Mouse (Mus musculus): ENCODE results near the gene Gm20696.

Gm20696 gene

GRCm38 (mm10) chr6:99441100-99441499, 225.5 kb downstream of the Gm20696 start:
- DNase-seq (ENCODE audit: low read depth, low spot score) = no peak

- DNase-seq (ENCODE audit: low read depth, low spot score) = no peak
Observed at GRCm38 (mm10) chr6:99440606-99441005, 226.0 kb downstream of the Gm20696 start.

DNA sequence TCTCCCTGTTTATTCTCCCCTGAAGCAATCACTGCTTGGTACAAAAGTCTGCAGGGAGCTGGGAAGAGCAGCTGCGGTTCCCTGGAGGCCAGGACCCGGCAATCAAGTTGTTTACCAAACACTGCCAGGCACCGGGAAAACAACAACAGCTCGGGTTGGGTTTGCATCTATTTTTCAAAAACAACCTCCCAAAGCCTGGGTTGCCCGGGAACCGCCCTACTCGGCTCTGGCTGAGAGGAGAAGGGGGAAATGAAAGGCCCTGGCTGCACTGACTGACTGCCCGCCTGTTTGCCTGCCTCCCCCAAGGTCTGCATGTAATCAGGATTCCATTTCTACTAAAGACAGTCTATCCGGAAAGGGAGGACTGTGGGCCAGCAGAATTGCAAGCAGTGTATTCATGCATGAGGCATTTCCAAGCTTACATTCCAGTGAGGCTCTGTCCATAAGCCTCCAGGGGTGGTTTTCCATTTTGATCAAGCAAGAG, 226.7 kb downstream of the Gm20696 start:
- peak; percentile 40 for DNase-seq (ENCODE audit: low read depth, low spot score)

DNA sequence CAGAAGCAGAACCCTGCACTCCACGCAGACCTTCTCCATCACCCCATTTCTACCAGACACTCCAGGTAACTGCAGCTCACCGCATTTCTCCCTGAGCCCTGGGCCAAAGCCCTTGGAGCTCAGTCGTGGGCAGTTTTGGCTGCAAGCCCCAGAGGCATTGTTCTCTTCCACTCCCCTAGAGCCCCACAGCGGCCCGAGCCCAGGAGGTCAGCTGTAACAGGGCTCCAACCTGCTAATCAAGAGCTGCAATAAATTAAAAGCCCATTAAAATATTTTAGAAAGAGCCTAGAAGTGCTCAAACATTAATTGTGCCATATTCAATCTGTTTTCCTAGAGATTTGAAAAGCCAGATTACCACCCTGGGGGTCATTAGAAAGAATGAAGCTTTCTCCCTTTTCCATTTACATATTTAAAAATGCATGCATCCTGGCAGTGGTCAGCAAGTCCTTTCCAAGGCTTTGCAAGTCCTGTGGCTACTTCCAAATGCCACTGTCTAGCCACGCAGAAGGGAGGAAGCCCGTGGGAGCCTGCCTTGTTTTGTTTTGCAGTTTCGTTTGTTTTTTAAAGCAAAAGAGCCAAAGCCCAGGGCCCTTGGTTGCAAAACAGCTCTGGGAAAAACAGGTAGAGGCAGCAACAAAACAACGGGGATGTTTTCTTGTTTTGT, 227.3 kb downstream of the Gm20696 start:
- no peak for DNase-seq (ENCODE audit: low read depth, low spot score)

- DNase-seq (ENCODE audit: low read depth, low spot score) = no peak
Observed at GRCm38 (mm10) chr6:99436371-99436770, 230.2 kb downstream of the Gm20696 start.

DNA sequence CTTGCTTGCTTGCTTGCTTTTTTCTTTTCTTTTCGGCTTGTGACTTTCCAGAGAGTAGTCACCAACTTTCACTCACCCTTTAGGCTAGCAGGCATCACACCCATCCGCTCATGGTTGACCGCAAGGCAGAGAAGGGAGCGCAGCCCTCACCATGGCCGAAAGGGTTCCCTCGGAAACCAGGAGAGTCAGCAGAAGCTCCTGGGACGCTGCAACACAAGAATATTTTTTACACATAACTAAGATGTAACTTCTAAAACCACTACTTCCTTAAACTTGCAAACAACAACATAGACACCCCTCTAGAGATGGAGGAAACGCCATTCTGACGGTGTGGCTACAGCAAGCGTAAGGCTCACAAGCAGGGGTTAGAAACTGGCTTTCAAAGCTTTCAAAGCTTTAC, 231.5 kb downstream of the Gm20696 start:
- no peak for DNase-seq (ENCODE audit: low read depth, low spot score)

DNA sequence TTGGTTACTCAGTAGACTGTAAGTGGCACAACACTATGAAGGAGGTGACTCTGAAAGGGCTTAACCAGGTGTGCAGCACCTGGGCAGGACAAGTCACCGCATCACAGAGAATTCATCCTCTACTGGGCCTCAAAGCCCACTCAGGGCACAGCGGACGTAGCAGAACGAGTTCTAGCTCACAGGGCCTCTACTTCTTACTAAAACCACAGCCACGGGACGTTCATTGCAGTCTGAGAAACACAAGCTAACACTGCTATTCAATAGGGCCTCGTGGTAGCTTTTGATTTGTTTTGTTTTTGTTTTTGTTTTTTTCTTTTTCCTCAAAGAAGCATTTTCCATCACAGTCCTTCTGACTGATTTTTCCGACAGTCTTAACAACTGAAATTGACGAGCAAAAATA, 233.6 kb downstream of the Gm20696 start:
- DNase-seq (ENCODE audit: low read depth, low spot score) = no peak

GRCm38 (mm10) chr6:99431941-99432340, 234.7 kb downstream of the Gm20696 start:
- no peak for DNase-seq (ENCODE audit: low read depth, low spot score)

DNA sequence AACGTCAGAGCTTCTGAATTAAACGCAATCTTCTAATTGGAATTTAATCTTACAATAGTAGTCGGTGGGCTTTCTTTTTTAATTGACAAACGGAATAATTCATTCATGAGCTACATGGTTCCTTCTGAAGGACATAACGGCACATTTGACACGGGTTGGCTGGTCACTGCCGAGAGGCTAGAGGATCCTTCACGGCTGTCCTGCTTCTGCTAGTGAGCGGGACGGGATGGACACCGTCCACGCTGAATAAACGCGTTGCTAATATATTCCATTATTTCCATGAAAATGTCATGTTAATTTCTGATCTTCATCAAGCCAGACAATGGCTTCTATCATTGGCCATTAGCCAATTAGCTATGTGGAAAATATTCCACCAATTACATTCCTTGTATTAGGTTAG, 236.0 kb downstream of the Gm20696 start:
- DNase-seq (ENCODE audit: low read depth, low spot score) = no peak

- DNase-seq (ENCODE audit: low read depth, low spot score) = no peak
Observed at GRCm38 (mm10) chr6:99429378-99430131, 237.0 kb downstream of the Gm20696 start.

GRCm38 (mm10) chr6:99428961-99429360, 237.6 kb downstream of the Gm20696 start:
- no peak for DNase-seq (ENCODE audit: low read depth, low spot score)

DNA sequence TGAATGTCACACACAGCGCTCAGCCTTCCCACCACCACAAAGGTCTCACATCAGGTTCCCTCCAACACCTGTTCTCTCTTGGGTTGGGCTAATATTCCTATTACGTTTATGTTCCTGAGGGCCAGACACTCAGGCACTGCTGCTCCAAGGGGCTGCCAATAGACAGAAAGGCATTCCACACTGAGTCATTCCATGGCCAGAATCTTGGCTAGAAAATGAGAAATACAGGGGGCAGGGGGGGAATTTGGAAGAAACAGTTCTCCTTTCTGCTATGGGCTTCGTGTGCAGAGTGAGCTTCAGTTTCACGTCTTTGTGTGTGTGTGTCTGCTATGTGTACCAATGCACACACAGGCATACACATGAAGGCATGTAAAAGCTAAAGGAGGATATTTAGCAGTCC, 239.3 kb downstream of the Gm20696 start:
- DNase-seq (ENCODE audit: low read depth, low spot score) = no peak

DNA sequence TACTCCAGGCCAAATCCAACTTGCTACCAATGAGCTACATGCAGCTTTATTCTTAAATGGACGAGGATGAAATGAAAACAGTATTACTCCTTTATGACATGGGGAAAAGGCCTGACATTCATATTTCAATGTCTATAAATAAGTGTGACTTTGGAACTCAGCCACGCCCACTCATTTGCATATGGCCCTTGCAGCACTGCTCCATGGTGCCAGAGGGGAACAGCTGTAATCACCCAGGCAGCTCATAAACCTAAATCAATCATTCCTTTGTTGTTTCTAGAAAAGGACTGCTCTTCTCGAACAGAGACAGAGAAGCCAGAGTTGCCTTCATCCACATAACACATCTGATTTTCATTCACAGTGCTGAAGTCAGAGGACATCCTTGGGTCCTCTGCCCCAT, 241.6 kb downstream of the Gm20696 start:
- no peak for DNase-seq (ENCODE audit: low read depth, low spot score)

DNA sequence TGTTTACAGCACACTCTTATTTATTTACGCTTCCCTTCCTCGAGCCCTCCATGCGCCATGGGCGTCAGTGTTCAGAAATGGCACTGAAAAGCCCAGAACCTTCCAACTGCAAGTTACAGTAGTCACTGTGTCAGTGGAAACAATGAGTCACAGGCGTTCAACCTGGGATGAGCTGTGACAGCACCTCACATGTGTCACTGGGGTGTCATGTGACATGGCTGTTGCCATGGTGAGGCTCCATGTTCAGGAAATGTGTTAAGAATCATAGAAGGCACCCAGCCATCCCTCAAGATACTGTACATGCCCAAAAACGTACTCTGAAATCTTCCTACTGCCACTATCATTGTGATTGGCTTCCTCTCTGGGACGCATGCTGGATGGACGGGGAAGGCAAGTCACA, 245.9 kb downstream of the Gm20696 start:
- DNase-seq (ENCODE audit: low read depth, low spot score) = no peak

- no peak for DNase-seq (ENCODE audit: low read depth, low spot score)
Observed at GRCm38 (mm10) chr6:99412598-99412997, 254.0 kb downstream of the Gm20696 start.

GRCm38 (mm10) chr6:99409602-99410001, 257.0 kb downstream of the Gm20696 start:
- DNase-seq (ENCODE audit: low read depth, low spot score) = no peak

GRCm38 (mm10) chr6:99408880-99409279, 257.7 kb downstream of the Gm20696 start:
- no peak for DNase-seq (ENCODE audit: low read depth, low spot score)

DNA sequence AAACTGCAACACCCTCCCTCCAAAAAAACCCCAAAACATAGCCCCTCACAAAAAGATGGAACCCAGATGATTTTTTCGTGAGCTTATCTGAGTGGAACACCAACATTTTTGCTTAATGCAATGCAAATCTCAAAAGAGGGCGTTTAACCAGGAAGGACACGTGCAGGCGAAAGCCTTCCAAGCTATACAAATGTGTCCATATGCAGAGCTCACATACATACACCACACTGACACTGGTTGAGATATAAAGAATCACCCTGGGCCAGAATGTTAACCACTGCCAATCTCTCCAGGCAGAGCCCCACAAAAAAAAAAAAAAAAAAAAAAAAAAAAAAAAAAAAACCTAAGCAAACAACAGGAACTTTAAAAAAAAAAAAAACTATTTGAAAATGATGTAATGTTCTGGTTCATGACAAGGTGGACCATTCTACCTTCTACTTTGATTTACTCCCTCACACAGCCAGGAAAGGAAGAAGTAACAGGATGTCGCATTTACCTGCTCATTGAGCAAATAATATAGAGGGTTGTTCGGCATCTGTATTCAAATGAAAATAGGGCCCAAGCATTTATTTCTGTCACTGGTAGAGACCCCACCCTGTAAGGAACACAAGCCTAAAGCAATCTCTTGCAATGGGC, 262.7 kb downstream of the Gm20696 start:
- no peak for DNase-seq (ENCODE audit: low read depth, low spot score)

DNA sequence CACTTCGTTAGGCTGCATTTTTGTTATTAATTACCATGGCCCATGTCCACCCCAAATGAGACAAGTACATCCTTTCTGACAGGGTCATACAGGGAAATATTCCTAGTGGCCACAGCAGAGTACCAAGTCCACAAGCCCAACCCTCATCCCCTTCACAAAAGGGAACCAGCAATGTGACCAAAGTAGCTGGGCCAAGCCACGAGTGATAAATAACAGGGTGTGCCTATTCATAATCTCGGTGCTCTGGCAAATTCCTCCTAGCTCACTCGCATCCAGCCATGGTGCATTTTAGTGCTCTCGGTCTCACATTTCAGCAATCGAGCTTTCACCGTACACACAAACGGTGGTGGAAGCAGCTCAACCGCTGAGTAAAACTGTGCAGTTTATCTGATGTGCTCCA, 263.7 kb downstream of the Gm20696 start:
- DNase-seq (ENCODE audit: low read depth, low spot score) = no peak

GRCm38 (mm10) chr6:99402370-99402769, 264.2 kb downstream of the Gm20696 start:
- DNase-seq (ENCODE audit: low read depth, low spot score) = no peak

DNA sequence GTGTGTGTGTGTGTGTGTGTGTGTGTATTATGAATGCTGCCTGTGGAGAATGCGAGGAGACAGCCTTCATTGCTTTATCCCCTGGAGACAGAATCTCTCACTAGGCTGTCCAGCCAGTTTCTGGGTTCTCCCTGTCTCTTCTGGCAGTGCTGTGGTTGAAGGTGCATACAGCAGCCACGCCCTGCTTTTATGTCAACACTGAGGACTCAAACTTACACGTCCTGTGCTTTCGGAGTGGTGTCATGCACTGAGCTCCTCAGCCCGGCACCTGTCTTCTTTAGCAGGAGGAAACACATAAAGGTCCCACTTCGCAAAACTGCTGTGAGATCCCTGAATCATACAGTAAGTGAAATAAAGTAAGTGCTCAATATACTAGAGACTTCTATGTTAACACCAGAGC, 264.8 kb downstream of the Gm20696 start:
- DNase-seq (ENCODE audit: low read depth, low spot score) = no peak

GRCm38 (mm10) chr6:99401211-99401610, 265.4 kb downstream of the Gm20696 start:
- DNase-seq (ENCODE audit: low read depth, low spot score) = no peak

DNA sequence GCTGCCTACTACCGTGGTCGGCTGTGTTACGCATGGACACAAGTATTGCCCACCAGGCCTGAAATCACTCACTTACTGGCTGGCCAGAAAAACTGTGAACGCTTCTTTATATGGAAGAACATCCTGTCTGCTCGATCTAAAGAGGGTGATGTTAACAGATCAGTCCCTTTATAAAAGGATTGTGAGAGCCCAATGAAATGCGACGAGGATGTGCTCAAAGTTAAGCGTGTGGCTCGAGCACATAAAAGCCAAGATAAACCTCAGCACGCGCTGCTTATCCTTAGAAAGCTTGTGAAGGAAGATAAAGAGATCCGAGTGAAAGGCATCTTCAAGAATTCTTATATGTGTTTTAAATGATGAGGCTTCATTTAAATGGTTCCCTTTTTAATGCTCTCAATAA, 270.9 kb downstream of the Gm20696 start:
- no peak for DNase-seq (ENCODE audit: low read depth, low spot score)
